ENCODE assay signal across 27 mouse cellular contexts in the genomic region with DNA sequence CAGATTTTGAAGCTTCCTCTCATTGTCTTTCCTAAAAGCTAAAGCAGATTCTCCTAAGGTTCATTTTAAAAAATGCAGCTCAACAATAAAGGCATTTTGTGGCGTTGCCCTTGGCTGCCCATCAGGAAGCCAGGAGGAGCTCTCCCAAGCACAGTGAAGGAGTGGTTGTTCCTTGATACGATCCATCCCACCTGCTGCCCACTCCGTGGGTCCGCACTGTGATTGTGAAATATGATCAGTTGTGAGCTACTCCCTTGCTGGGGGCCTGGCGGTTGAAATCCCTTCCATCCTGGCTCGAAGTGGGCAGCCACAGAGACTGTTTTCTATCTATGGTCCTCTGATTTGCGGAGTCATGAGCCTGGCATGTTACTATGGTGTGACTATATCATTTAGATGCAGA.
DNase-seq lines count a peak whose midpoint lies in the region; ATAC-seq and TF ChIP-seq lines count a peak whose summit lies in the region.
"Had no signal": no experiment of that assay in that cellular context is flagged by ENCODE, and none has a peak within 500 bp of the region (broad histone marks: within the 10 kb centered on the region; RNA-seq: fewer than 3 reads in every experiment).

No protein-coding gene starts in this region.

- no peak overlapping the region for H3K4me2 ChIP-seq in kidney, embryonic 14.5 days (replicated peaks; ENCODE audit: low read depth, low read length)
- H3K4me2 ChIP-seq in kidney, postnatal 0 days (ENCODE audit: low read length): no peak overlapping the region
- H3K4me2 ChIP-seq: embryonic facial prominence, embryonic 13.5 days; forebrain, embryonic 13.5 days; heart, embryonic 11.5 days; hindbrain, embryonic 13.5 days had no signal

- WGBS in kidney, embryonic 14.5 days: 37% methylated on average over 7 of the region's 7 CpGs
- WGBS in kidney, postnatal 0 days: 34% methylated on average over 7 of the region's 7 CpGs

- H3K4me1 ChIP-seq in kidney, embryonic 14.5 days (ENCODE audit: control insufficient read depth, insufficient read depth, low read length): no peaks in the 10 kb centered on the region
- no peaks in the 10 kb centered on the region for H3K4me1 ChIP-seq in kidney, postnatal 0 days (replicated peaks; ENCODE audit: insufficient read depth, low read length)
- peaks cover 3% of the 10 kb centered on the region for H3K4me1 ChIP-seq in embryonic fibroblast, embryonic 13.5 days (ENCODE audit: control insufficient read depth, insufficient read depth, low read length)
- H3K4me1 ChIP-seq: forebrain, embryonic 13.5 days; hindbrain, embryonic 13.5 days had no signal

- peak; percentile 90 for ATAC-seq in kidney, embryonic 14.5 days (ENCODE audit: low FRiP score, low TSS enrichment)
- ATAC-seq in kidney, postnatal 0 days (replicated peaks; ENCODE audit: low FRiP score, low read depth): peak; percentile 63; the same call in 1 of the 2 replicates
- ATAC-seq: activated CD4-positive, CD25-positive, alpha-beta regulatory T cell, adult 4 months; CD4-positive, CD25-positive, alpha-beta regulatory T cell, adult 4 months; forebrain, embryonic 13.5 days; forebrain, embryonic 16.5 days; hindbrain, embryonic 16.5 days had no signal

- H3K9me3 ChIP-seq in kidney, embryonic 14.5 days (ENCODE audit: control insufficient read depth, low read length): no peaks in the 10 kb centered on the region
- no peaks in the 10 kb centered on the region for H3K9me3 ChIP-seq in kidney, postnatal 0 days (replicated peaks; ENCODE audit: low read length)
- H3K9me3 ChIP-seq: embryonic facial prominence, embryonic 10.5 days; embryonic facial prominence, embryonic 13.5 days; forebrain, embryonic 10.5 days; forebrain, embryonic 13.5 days; hindbrain, embryonic 10.5 days; hindbrain, embryonic 13.5 days had no signal

- H3K27me3 ChIP-seq in kidney, embryonic 14.5 days (ENCODE audit: control insufficient read depth, insufficient read depth, low read length): no peaks in the 10 kb centered on the region
- H3K27me3 ChIP-seq in kidney, postnatal 0 days (ENCODE audit: insufficient read depth, low read length): no peaks in the 10 kb centered on the region
- H3K27me3 ChIP-seq: embryonic facial prominence, embryonic 13.5 days; forebrain, embryonic 13.5 days; hindbrain, embryonic 13.5 days had no signal

- no peak overlapping the region for H3K4me3 ChIP-seq in kidney, embryonic 14.5 days (ENCODE audit: low read length)
- no peak overlapping the region for H3K4me3 ChIP-seq in kidney, postnatal 0 days (replicated peaks; ENCODE audit: low read depth, low read length)
- H3K4me3 ChIP-seq in embryonic fibroblast, embryonic 13.5 days (ENCODE audit: insufficient read depth, low read length): no peak overlapping the region
- H3K4me3 ChIP-seq: embryonic facial prominence, embryonic 10.5 days; embryonic facial prominence, embryonic 13.5 days; forebrain, embryonic 10.5 days; forebrain, embryonic 13.5 days; hindbrain, embryonic 10.5 days; hindbrain, embryonic 13.5 days had no signal

- DNase-seq in kidney, postnatal 10 days: no peak
- DNase-seq in kidney, postnatal 0 days (ENCODE audit: low spot score): peak; percentile 73
- no peak for DNase-seq in kidney, adult 18-20 months
- DNase-seq in right cerebral cortex, adult 18-20 months: no peak
- DNase-seq: adrenal gland, adult 8-10 months; adrenal gland, postnatal 25 days; cerebellum, adult 11-12 months; cerebellum, adult 8-10 months; cerebellum, postnatal 10 days; cerebellum, postnatal 36 days; embryo, embryonic 11 days; gastrocnemius, postnatal 10 days; gastrocnemius, postnatal 36 days; heart, postnatal 36 days had no signal

- no peaks in the 10 kb centered on the region for H3K36me3 ChIP-seq in kidney, embryonic 14.5 days (ENCODE audit: control insufficient read depth, insufficient read depth, low read length)
- H3K36me3 ChIP-seq in kidney, postnatal 0 days (ENCODE audit: insufficient read depth, low read length): no peaks in the 10 kb centered on the region
- H3K36me3 ChIP-seq: embryonic facial prominence, embryonic 10.5 days; embryonic facial prominence, embryonic 13.5 days; forebrain, embryonic 10.5 days; hindbrain, embryonic 10.5 days; hindbrain, embryonic 13.5 days had no signal

- no peak for TF ChIP-seq CTCF in kidney, postnatal 0 days (IDR thresholded peaks at IDR 0.05; ENCODE audit: low read depth)
- no peak for TF ChIP-seq CTCF in embryonic fibroblast, embryonic 13.5 days (IDR thresholded peaks at IDR 0.05; ENCODE audit: borderline replicate concordance, insufficient read depth, low read length)

- H3K9ac ChIP-seq in kidney, embryonic 14.5 days (ENCODE audit: low read depth, low read length): no peak overlapping the region
- no peak overlapping the region for H3K9ac ChIP-seq in kidney, postnatal 0 days (ENCODE audit: low read depth, low read length)
- H3K9ac ChIP-seq: embryonic facial prominence, embryonic 13.5 days; forebrain, embryonic 13.5 days; hindbrain, embryonic 13.5 days had no signal

- no peak for TF ChIP-seq POLR2A in embryonic fibroblast, embryonic 13.5 days (IDR thresholded peaks at IDR 0.05; ENCODE audit: low read depth, low read length)

- H3K27ac ChIP-seq in kidney, embryonic 14.5 days (ENCODE audit: low read depth, low read length): no peak overlapping the region
- no peak overlapping the region for H3K27ac ChIP-seq in kidney, postnatal 0 days
- H3K27ac ChIP-seq in embryonic fibroblast, embryonic 13.5 days (ENCODE audit: insufficient read depth, low read length): peak overlapping the region; percentile 15; the same call in 1 of the 2 replicates
- H3K27ac ChIP-seq: embryonic facial prominence, embryonic 10.5 days; embryonic facial prominence, embryonic 13.5 days; forebrain, embryonic 10.5 days; forebrain, embryonic 13.5 days; hindbrain, embryonic 10.5 days; hindbrain, embryonic 13.5 days had no signal
